Mouse (Mus musculus) liver, embryonic 16.5 days (tissue): ENCODE results near the gene Sarm1. TPM values are rescaled to one million over a fixed set of nuclear protein-coding genes. Genes with fewer than 3 reads are reported as not detected.

ENCODE experiments used
- ATAC-seq: fragments of 200-750 bp; cut with Nextera tagmentation; 2 replicates; pipeline ENCODE4 v1.8.0; 2017; ENCODE audit warnings: low read depth, mild to moderate bottlenecking, moderate number of reproducible peaks, moderate library complexity
- H3K27ac ChIP-seq: fragments of 300-500 bp; sonication (generic); 2 replicates; pipeline ENCODE4 v1.5.1; 2014; ENCODE audit warnings: mild to moderate bottlenecking, low read length
- H3K27me3 ChIP-seq: fragments of 300-500 bp; sonication (generic); 2 replicates; pipeline ENCODE4 v1.6.1; 2014; ENCODE audit warnings: low read depth, low read length, mixed read lengths; ENCODE audit not compliant: control insufficient read depth, insufficient read depth
- H3K36me3 ChIP-seq: fragments of 300-500 bp; sonication (generic); 2 replicates; pipeline ENCODE4 v1.6.1; 2014; ENCODE audit warnings: mild to moderate bottlenecking; ENCODE audit not compliant: control insufficient read depth, insufficient read depth
- H3K4me1 ChIP-seq: fragments of 300-500 bp; sonication (generic); 2 replicates; pipeline ENCODE4 v1.6.1; 2014; ENCODE audit warnings: low read depth, low read length, mixed read lengths; ENCODE audit not compliant: control insufficient read depth
- H3K4me2 ChIP-seq: fragments of 300-500 bp; sonication (generic); 2 replicates; pipeline ENCODE4 v1.6.1; 2014; ENCODE audit warnings: low read depth, low read length, mixed read lengths
- H3K4me3 ChIP-seq: fragments of 300-500 bp; sonication (generic); 2 replicates; pipeline ENCODE4 v1.5.1; 2014; ENCODE audit warnings: low read depth, mild to moderate bottlenecking, low read length
- H3K9ac ChIP-seq: fragments of 300-500 bp; sonication (generic); 2 replicates; pipeline ENCODE4 v1.6.1; 2014; ENCODE audit warnings: low read depth, low read length
- H3K9me3 ChIP-seq: fragments of 300-500 bp; sonication (generic); replicated peaks from 2 replicates; pipeline ENCODE4 v1.6.1; 2016; ENCODE audit warnings: low read length; ENCODE audit not compliant: control insufficient read depth
- WGBS: fragments of 180-500 bp; shearing (Covaris S2); extraction: QIAGEN DNeasy Blood & Tissue Kit; methylation state at CpG from one replicate; pipeline ENCODE4 v1.1.7; 2014; ENCODE audit not compliant: insufficient replicate concordance; 5-methylcytosine and 5-hydroxymethylcytosine counted together
- polyA plus RNA-seq: library from polyadenylated mRNA; unstranded; fragments of >200 nt; fragmentation: Nextera tagmentation; extraction: Ambion mirVana; gene quantifications from 2 replicates; pipeline ENCODE4 v1.2.1, GENCODE M21; 2015

The Sarm1 gene
- polyA plus RNA-seq, 1 experiment from 2014 or later, result 0.14 TPM

DNA sequence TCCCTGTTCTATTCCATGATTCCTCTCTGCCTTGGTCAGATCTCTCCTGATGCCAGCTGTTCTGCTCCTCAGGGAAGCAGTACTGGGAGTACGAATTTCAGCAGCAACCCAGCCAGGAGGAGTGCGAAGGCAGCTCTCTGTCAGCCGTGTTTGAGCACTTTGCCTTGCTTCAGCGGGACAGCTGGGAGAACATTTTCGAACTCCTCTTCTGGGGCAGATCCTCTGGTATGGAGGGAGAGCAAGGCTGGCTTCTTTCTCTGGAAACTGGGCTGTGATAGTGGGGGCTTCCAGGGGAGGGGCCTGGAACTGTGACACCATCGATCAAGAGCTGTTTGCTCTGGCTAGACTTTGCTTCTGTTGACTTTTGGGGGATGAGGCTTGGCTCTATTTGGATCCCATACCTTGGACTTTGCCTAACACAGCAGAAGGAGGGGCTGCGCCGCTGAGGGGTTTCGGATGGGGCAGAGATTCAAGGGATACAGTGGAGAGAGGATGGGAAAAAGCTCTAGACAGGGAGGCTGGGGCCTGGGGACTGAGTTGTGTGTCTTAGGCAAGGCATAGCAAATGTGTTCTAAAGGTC is 3.2 kb upstream of the Sarm1 start:
- Histone ChIP-seq H3K4me1 (peaks cover 13% of the 10 kb centered on the region), H3K4me3 (peak overlapping the region; percentile 56), H3K36me3 (no peaks in the 10 kb centered on the region), H3K9me3 (no peaks in the 10 kb centered on the region), H3K9ac (peak overlapping the region; percentile 50), H3K27me3 (peaks cover 36% of the 10 kb centered on the region), H3K4me2 (peak overlapping the region; percentile 48), H3K27ac (peak overlapping the region; percentile 77)
- 50% methylated on average over 9 of the region's 9 CpGs for WGBS
- peak; percentile 72 for ATAC-seq

GRCm38 (mm10) chr11:78499543-78499942 is 2.0 kb upstream of the Sarm1 start:
- H3K9ac ChIP-seq, result peak overlapping the region; percentile 50
- H3K27me3 ChIP-seq, result peaks cover 44% of the 10 kb centered on the region
- peak overlapping the region; percentile 56 for H3K4me3 ChIP-seq
- no peaks in the 10 kb centered on the region for H3K36me3 ChIP-seq
- peaks cover 13% of the 10 kb centered on the region for H3K4me1 ChIP-seq
- H3K9me3 ChIP-seq, result no peaks in the 10 kb centered on the region
- 38% methylated on average over 16 of the region's 16 CpGs for WGBS
- peak overlapping the region; percentile 77 for H3K27ac ChIP-seq
- peak overlapping the region; percentile 19; the same call in 1 of the 2 replicates for H3K4me2 ChIP-seq
- no peak for ATAC-seq

- Histone ChIP-seq H3K27me3 (peaks cover 49% of the 10 kb centered on the region), H3K4me2 (peak within 1 kb of the TSS; percentile 57), H3K27ac (peak within 1 kb of the TSS; percentile 77), H3K9me3 (no peaks in the 10 kb centered on the region), H3K4me3 (peak within 1 kb of the TSS; percentile 56), H3K9ac (peak within 1 kb of the TSS; percentile 50), H3K4me1 (peaks cover 13% of the 10 kb centered on the region), H3K36me3 (no peaks in the 10 kb centered on the region)
- ATAC-seq, result peak; percentile 57
- 50% methylated on average over 7 of the region's 7 CpGs for WGBS
Observed at GRCm38 (mm10) chr11:78499004-78499403, 1.4 kb upstream of the Sarm1 start, which contains the start of gene Vtn. Gene Vtn (plus strand): TSS chr11:78499091.

DNA sequence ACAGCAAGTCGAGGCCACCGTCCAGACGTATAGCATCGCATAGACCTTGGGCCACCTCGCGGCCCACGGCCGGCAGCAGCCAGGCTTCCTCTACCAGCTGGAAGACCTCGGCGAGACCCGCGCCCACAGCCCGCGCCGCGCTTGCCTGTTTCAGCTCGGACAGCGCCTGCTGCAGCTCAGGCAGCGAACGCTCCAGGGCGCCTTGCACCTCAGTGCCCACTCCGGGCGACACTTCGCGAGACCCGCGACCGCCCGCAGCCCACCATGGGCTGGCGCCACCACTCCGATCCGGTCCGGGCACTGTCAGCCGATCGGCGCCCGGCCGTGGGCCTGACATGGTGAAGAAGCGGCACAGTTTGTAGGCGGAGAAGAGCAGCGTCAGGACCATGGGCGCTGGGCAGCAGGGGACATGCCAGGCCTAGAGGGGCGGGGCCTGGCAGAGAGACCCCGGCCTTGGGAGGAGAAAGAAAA is 448 bp downstream of the Sarm1 start:
- Histone ChIP-seq H3K9ac (no peak overlapping the region), H3K27me3 (peaks cover 49% of the 10 kb centered on the region)
- 3% methylated on average over 44 of the region's 44 CpGs for WGBS

DNA sequence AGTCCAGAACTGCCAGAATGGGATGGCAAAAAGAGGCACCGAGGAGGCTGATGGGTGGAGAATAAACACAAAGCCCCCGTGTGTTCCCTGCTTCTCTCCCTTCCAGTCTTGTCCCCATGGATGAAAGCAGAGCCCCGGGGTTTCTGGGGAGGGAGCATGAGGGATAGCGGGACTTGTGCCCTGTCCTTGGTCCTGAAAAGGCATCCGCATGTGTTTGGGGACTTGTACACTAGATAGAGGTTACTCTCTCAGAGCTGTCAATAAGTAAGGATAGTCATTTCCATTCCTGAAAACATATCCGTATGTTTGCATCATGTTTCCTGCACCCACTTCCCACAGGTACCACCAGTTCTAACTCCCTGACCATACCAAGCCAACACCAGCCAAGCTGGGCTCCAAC is 1.6 kb downstream of the Sarm1 start:
- no peak overlapping the region for H3K4me2 ChIP-seq
- WGBS, result 5% methylated on average over 6 of the region's 6 CpGs
- no peak overlapping the region for H3K9ac ChIP-seq
- no peak for ATAC-seq
- peaks cover 13% of the 10 kb centered on the region for H3K4me1 ChIP-seq
- H3K36me3 ChIP-seq, result no peaks in the 10 kb centered on the region
- no peaks in the 10 kb centered on the region for H3K9me3 ChIP-seq
- peaks cover 57% of the 10 kb centered on the region for H3K27me3 ChIP-seq
- H3K4me3 ChIP-seq, result no peak overlapping the region
- H3K27ac ChIP-seq, result no peak overlapping the region

More for the DNA sequence above, 448 bp downstream of the Sarm1 start:
- no peak overlapping the region for H3K27ac ChIP-seq
- peak overlapping the region; percentile 57 for H3K4me2 ChIP-seq
- H3K9me3 ChIP-seq, result no peaks in the 10 kb centered on the region
- H3K4me3 ChIP-seq, result peak overlapping the region; percentile 53
- H3K4me1 ChIP-seq, result peaks cover 13% of the 10 kb centered on the region
- no peaks in the 10 kb centered on the region for H3K36me3 ChIP-seq
- ATAC-seq, result no peak

DNA sequence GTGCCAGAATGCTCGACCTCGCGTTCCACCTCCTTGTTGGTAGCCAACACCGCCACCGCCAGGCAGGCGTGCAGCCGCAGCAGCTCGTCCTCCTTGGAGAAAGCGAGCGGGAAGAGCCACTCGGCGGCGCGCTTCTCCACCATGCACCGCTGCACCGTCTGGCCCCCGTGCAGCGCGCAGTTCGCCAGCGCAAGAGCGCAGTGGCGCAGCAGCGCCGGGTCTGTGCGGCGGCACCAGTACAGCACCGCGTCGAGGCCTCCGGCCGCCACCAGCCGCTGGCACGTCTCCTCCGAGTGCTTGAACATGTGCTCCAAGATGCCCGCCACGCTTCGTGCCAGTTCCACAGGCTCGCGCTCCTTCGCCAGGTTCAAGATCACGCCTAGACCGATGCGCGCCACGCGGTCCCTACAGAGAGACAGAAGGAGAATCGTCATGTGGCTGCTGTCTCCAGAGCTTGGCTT is 6.7 kb downstream of the Sarm1 start:
- Histone ChIP-seq H3K9ac (no peak overlapping the region), H3K4me2 (peak overlapping the region; percentile 41), H3K36me3 (no peaks in the 10 kb centered on the region), H3K27me3 (peaks cover 65% of the 10 kb centered on the region), H3K9me3 (no peaks in the 10 kb centered on the region), H3K4me1 (no peaks in the 10 kb centered on the region), H3K27ac (no peak overlapping the region), H3K4me3 (0 out of 2 replicates have a peak overlapping the region, but pooled peaks have one; percentile 18)
- peak; percentile 37; the same call in 1 of the 2 replicates for ATAC-seq
- WGBS, result 12% methylated on average over 48 of the region's 48 CpGs

- Histone ChIP-seq H3K4me1 (no peaks in the 10 kb centered on the region), H3K9me3 (no peaks in the 10 kb centered on the region), H3K27me3 (peaks cover 52% of the 10 kb centered on the region), H3K4me3 (no peak overlapping the region), H3K9ac (no peak overlapping the region), H3K36me3 (no peaks in the 10 kb centered on the region), H3K4me2 (no peak overlapping the region), H3K27ac (no peak overlapping the region)
- WGBS, result 2% methylated on average over 8 of the region's 8 CpGs
- ATAC-seq, result no peak
Observed at GRCm38 (mm10) chr11:78488168-78488567, 9.4 kb downstream of the Sarm1 start.

- no peak for ATAC-seq
- H3K4me1 ChIP-seq, result no peaks in the 10 kb centered on the region
- H3K9me3 ChIP-seq, result no peaks in the 10 kb centered on the region
- peaks cover 21% of the 10 kb centered on the region for H3K27me3 ChIP-seq
- no peak overlapping the region for H3K4me2 ChIP-seq
- H3K27ac ChIP-seq, result no peak overlapping the region
- WGBS, result 40% methylated on average over 7 of the region's 7 CpGs
- no peak overlapping the region for H3K4me3 ChIP-seq
- no peak overlapping the region for H3K9ac ChIP-seq
- H3K36me3 ChIP-seq, result no peaks in the 10 kb centered on the region
Observed at GRCm38 (mm10) chr11:78483639-78484038, 13.9 kb downstream of the Sarm1 start.

DNA sequence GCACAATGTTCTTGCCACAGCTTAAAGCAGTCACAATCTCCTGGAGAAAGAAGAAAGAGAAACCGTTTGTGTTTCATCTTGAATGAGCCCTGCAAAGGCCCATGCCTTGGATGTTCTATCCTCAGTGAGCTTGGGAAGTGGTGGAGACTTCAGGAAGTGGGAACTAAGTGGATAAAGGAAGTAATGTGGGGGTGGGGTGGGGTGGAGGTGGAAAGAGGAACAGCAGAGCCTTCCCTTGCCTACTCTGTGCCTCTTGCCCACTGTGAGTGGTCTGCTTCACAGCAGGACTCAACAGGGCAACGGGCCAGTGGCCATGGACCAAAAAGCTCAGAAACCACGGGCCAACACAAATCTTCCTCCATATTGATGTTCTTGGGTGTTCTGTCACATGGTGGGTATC is 22.3 kb downstream of the Sarm1 start:
- no peak overlapping the region for H3K27ac ChIP-seq
- H3K4me2 ChIP-seq, result no peak overlapping the region
- H3K36me3 ChIP-seq, result no peaks in the 10 kb centered on the region
- no peaks in the 10 kb centered on the region for H3K9me3 ChIP-seq
- H3K4me3 ChIP-seq, result no peak overlapping the region
- no peak for ATAC-seq
- H3K27me3 ChIP-seq, result no peaks in the 10 kb centered on the region
- 25% methylated on average over 3 of the region's 3 CpGs for WGBS
- H3K9ac ChIP-seq, result no peak overlapping the region
- H3K4me1 ChIP-seq, result no peaks in the 10 kb centered on the region
